Mouse (Mus musculus): ENCODE results near the gene Prss53.

Prss53 gene

GRCm38 (mm10) chr7:127890798-127891197, at the start of gene Prss53:
TSS of gene Prss53 (minus strand) at chr7:127890970.
- DNase-seq: no peak

GRCm38 (mm10) chr7:127936216-127936884, 45.6 kb upstream of the Prss53 start:
- no peak for DNase-seq

- no peak for DNase-seq
These were observed 45.0 kb upstream of the Prss53 start for GRCm38 (mm10) chr7:127935748-127936159.

GRCm38 (mm10) chr7:127935028-127935722, 44.4 kb upstream of the Prss53 start:
- DNase-seq: peak; percentile 96

- no peak for DNase-seq
These were observed 43.3 kb upstream of the Prss53 start for GRCm38 (mm10) chr7:127934075-127934474.

- no peak for DNase-seq
These were observed 41.7 kb upstream of the Prss53 start for GRCm38 (mm10) chr7:127932273-127933031.

- DNase-seq: no peak
These were observed 40.8 kb upstream of the Prss53 start for GRCm38 (mm10) chr7:127931351-127932135.

GRCm38 (mm10) chr7:127930636-127931035, 39.9 kb upstream of the Prss53 start:
- no peak for DNase-seq

GRCm38 (mm10) chr7:127929923-127930322, 39.2 kb upstream of the Prss53 start, which contains the start of gene Prss8:
TSS of gene Prss8 (minus strand) at chr7:127930104.
- no peak for DNase-seq

- DNase-seq: no peak
These were observed 37.8 kb upstream of the Prss53 start for GRCm38 (mm10) chr7:127928596-127928995.

GRCm38 (mm10) chr7:127927726-127928125, 37.0 kb upstream of the Prss53 start:
- no peak for DNase-seq

GRCm38 (mm10) chr7:127926846-127927245, 36.1 kb upstream of the Prss53 start:
- DNase-seq: no peak

- no peak for DNase-seq
These were observed 35.3 kb upstream of the Prss53 start for GRCm38 (mm10) chr7:127926066-127926465.

- no peak for DNase-seq
These were observed 34.5 kb upstream of the Prss53 start for GRCm38 (mm10) chr7:127925252-127925651.

GRCm38 (mm10) chr7:127923714-127924113, 32.9 kb upstream of the Prss53 start:
- DNase-seq: no peak

- peak; percentile 21 for DNase-seq
These were observed 31.9 kb upstream of the Prss53 start for GRCm38 (mm10) chr7:127922451-127923275.

GRCm38 (mm10) chr7:127921516-127921915, 30.7 kb upstream of the Prss53 start:
- DNase-seq: no peak

- DNase-seq: no peak
These were observed 28.5 kb upstream of the Prss53 start for GRCm38 (mm10) chr7:127919290-127919689.

- no peak for DNase-seq
These were observed 27.4 kb upstream of the Prss53 start for GRCm38 (mm10) chr7:127918203-127918602.

- DNase-seq: no peak
These were observed 24.5 kb upstream of the Prss53 start for GRCm38 (mm10) chr7:127915293-127915692.

GRCm38 (mm10) chr7:127912938-127913337, 22.2 kb upstream of the Prss53 start:
- DNase-seq: no peak

Data from right cerebral cortex, adult 18-20 months (tissue).